Mouse (Mus musculus): ENCODE results near the gene Ppp1r26.

GRCm38 (mm10) chr2:28409566-28409965 is 37.0 kb upstream of the Ppp1r26 start:
- TF ChIP-seq CTCF (IDR thresholded peaks at IDR 0.05; ENCODE audit: borderline replicate concordance, insufficient read depth, low read depth, low read length) (no peak), POLR2A (IDR thresholded peaks at IDR 0.05; ENCODE audit: borderline replicate concordance, insufficient read depth, low read length) (no peak)
